Mouse (Mus musculus) midbrain, postnatal 0 days (tissue): ENCODE results near the gene Tom1l1. TPM values are rescaled to one million over a fixed set of nuclear protein-coding genes. Genes with fewer than 3 reads are reported as not detected.

Source experiments
- ATAC-seq: fragments of 200-750 bp; cut with Nextera tagmentation; 2 replicates; pipeline ENCODE4 v1.8.0; 2017; ENCODE audit warnings: moderate number of reproducible peaks, mild to moderate bottlenecking, moderate TSS enrichment, moderate library complexity; ENCODE audit not compliant: low FRiP score
- DNase-seq: peaks from one replicate; pipeline ENCODE4 v3.0.0-alpha.2; 2015; ENCODE audit warnings: low spot score
- H3K27ac ChIP-seq: fragments of 300-500 bp; sonication (generic); 2 replicates; pipeline ENCODE4 v1.5.1; 2014; ENCODE audit warnings: low read depth, mild to moderate bottlenecking, low read length, mixed read lengths
- H3K27me3 ChIP-seq: fragments of 300-500 bp; sonication (generic); 2 replicates; pipeline ENCODE4 v1.6.1; 2014; ENCODE audit warnings: low read length, control low read depth, mixed read lengths; ENCODE audit not compliant: insufficient read depth
- H3K36me3 ChIP-seq: fragments of 300-500 bp; sonication (generic); 2 replicates; pipeline ENCODE4 v1.6.1; 2014; ENCODE audit warnings: low read length, control low read depth, mixed read lengths; ENCODE audit not compliant: insufficient read depth
- H3K4me1 ChIP-seq: fragments of 300-500 bp; sonication (generic); 2 replicates; pipeline ENCODE4 v1.6.1; 2014; ENCODE audit warnings: mild to moderate bottlenecking, control low read depth, antibody characterized with exemption, low read length, mixed read lengths; ENCODE audit not compliant: insufficient read depth
- H3K4me2 ChIP-seq: fragments of 300-500 bp; sonication (generic); 2 replicates; pipeline ENCODE4 v1.6.1; 2014; ENCODE audit warnings: low read depth, mild to moderate bottlenecking, low read length, mixed read lengths; ENCODE audit not compliant: poor library complexity, severe bottlenecking
- H3K4me3 ChIP-seq: fragments of 300-500 bp; sonication (generic); 2 replicates; pipeline ENCODE4 v1.5.1; 2014; ENCODE audit warnings: low read depth, mild to moderate bottlenecking, low read length, moderate library complexity
- H3K9ac ChIP-seq: fragments of 300-500 bp; sonication (generic); replicated peaks from 2 replicates; pipeline ENCODE4 v1.6.1; 2014; ENCODE audit warnings: mild to moderate bottlenecking, low read length, moderate library complexity, mixed read lengths; ENCODE audit not compliant: poor library complexity, severe bottlenecking
- H3K9me3 ChIP-seq: fragments of 300-500 bp; sonication (generic); 2 replicates; pipeline ENCODE4 v1.6.1; 2016; ENCODE audit warnings: low read length, control low read depth
- CTCF ChIP-seq: IDR thresholded peaks from 2 replicates; pipeline ENCODE4 v1.5.1; 2016; ENCODE audit warnings: antibody characterized with exemption, mild to moderate bottlenecking
- WGBS: fragments of 180-500 bp; shearing (Covaris S2); extraction: QIAGEN DNeasy Blood & Tissue Kit; methylation state at CpG from one replicate; pipeline ENCODE4 v1.1.7; 2014; 5-methylcytosine and 5-hydroxymethylcytosine counted together
- polyA plus RNA-seq: library from polyadenylated mRNA; unstranded; fragments of >200 nt; fragmentation: Nextera tagmentation; extraction: Ambion mirVana; gene quantifications from 2 replicates; pipeline ENCODE4 v1.2.1, GENCODE M21; 2015
- total RNA-seq: library from RNA; depleted of rRNA; stranded (reverse); fragments of >200 nt; gene quantifications from 2 replicates; pipeline ENCODE4 v1.2.3, GENCODE M21; 2014

The Tom1l1 gene
- total and polyA plus RNA-seq, 2 experiments from 2014 or later, result 12.6 to 19.6 TPM

DNA sequence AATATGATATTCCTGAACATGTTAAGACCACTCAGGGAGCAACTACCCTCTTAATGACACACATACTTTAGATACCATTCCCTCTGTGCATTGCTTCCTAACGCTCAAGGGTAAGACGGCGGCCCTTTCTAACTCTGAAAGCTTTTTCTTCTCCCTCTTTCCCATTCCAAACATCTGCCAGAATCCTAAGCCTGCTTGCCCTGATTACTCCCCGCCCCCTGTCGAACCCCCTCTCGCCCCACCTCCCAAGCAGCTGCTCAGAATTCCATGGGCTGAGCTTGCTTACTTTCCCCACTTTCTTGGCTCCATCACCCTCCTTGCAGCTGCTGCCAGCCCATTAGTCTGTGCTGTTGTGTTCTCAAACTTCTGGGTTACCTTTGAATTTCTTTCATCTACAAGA, 23.0 kb downstream of the Tom1l1 start:
- Histone ChIP-seq H3K9me3 (no peaks in the 10 kb centered on the region), H3K9ac (no peak overlapping the region), H3K27ac (no peak overlapping the region), H3K27me3 (no peaks in the 10 kb centered on the region), H3K36me3 (no peaks in the 10 kb centered on the region), H3K4me2 (no peak overlapping the region), H3K4me3 (no peak overlapping the region), H3K4me1 (0 out of 2 replicates have a peak, but pooled peaks cover 2% of the 10 kb centered on the region)
- ATAC-seq (no peak), DNase-seq (peak; percentile 59)
- TF ChIP-seq CTCF, result no peak
- 13% methylated on average over 6 of the region's 6 CpGs for WGBS

DNA sequence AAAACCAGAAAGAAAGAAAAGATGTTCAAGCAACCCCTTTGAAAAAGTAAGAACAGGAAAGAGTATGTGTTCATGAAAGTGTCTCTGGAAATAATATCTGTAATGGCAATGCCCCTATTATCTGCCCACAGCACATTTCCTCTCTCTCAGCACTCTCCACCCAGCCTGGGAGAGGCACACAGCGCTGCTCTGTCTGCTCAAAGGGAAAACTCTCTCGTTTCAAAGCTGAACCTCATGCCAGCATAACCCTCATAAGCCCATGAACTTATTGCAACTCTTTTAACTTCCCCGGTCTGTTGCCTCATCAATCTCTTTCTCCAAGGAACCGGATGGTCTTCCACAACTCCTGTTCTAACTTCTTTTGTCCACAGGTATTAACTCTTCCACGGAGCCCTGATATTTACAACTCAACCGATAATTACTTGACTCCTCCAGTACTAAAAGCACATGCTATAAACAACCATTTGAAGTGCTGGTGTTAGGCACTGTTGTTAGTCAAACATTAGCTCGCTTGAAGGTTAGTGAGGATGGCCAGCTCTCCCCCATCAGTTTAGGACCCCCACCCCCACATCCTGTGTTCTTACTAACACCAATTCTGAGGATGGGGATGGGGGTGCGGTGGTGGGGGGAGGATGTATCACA, 23.7 kb downstream of the Tom1l1 start:
- 33% methylated on average over 8 of the region's 8 CpGs for WGBS

DNA sequence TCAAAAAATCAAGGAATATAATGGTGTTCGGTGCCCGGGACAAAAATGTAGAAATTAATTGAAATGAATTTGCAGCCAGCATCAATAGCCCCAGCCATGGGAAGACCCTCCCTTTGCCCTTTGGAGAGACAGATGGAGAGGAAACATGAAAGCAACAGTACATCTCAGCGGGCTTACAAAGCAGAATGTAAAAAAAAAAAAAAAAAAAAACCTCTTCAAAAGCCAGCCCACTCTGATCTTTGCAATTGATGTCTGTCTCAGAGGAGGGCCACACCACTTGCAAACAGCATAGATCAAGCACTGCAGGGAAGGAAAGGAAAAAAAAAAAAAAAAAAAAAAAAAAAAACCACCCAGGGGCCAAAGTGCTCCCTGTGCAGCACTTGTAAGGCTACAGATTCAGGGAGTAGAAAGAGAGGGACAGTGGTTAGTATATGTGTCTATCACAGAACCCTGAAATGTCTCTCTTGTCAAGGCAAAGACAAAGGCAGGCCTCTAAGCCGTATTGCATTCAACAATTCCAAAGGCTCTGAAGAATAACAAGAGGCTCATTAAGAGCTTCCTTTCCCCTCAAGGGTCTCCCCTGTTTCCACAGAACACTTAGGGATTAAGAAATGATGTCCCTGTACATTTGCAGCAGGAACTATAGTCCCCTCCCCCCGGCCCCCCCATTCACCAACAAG, 24.4 kb downstream of the Tom1l1 start:
- no peak overlapping the region for H3K4me3 ChIP-seq
- no peak overlapping the region for H3K9ac ChIP-seq
- H3K9me3 ChIP-seq, result no peaks in the 10 kb centered on the region
- 0 out of 2 replicates have a peak, but pooled peaks cover 2% of the 10 kb centered on the region for H3K4me1 ChIP-seq
- ATAC-seq (0 out of 2 replicates have a peak, but pooled peaks have one; percentile 41), DNase-seq (no peak)
- WGBS, result 21% methylated on average over 5 of the region's 5 CpGs
- no peaks in the 10 kb centered on the region for H3K36me3 ChIP-seq
- no peak for TF ChIP-seq CTCF
- H3K27ac ChIP-seq, result 0 out of 2 replicates have a peak overlapping the region, but pooled peaks have one; percentile 38
- H3K4me2 ChIP-seq, result no peak overlapping the region
- H3K27me3 ChIP-seq, result no peaks in the 10 kb centered on the region

More for the DNA sequence above, 23.7 kb downstream of the Tom1l1 start:
- Histone ChIP-seq H3K9me3 (no peaks in the 10 kb centered on the region), H3K36me3 (no peaks in the 10 kb centered on the region), H3K27me3 (no peaks in the 10 kb centered on the region), H3K4me2 (no peak overlapping the region), H3K4me1 (0 out of 2 replicates have a peak, but pooled peaks cover 2% of the 10 kb centered on the region), H3K27ac (peak overlapping the region; percentile 38; the same call in 1 of the 2 replicates), H3K4me3 (no peak overlapping the region), H3K9ac (no peak overlapping the region)
- no peak for TF ChIP-seq CTCF
- ATAC-seq (no peak), DNase-seq (no peak)

DNA sequence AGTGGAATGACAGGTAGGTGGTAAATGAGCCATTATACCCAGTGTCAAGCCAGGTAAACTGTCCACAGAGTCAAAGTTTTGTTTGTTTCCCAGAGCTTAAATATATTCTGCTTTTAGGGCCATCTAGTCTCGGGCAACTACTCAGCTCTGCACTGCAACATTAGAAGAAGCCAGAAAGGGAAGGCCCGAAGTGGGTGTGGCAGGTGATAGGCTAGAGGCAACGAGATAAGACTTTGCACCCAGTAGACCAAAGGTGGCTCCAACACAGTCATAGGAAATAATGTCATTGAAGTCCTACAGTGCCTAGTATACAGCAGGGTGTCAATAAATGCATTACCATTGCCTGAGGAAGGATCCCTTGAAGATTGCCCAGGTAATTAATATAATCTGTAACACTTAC, 25.1 kb downstream of the Tom1l1 start:
- H3K27me3 ChIP-seq, result no peaks in the 10 kb centered on the region
- H3K36me3 ChIP-seq, result no peaks in the 10 kb centered on the region
- H3K27ac ChIP-seq, result no peak overlapping the region
- WGBS, result 78% methylated on average over 3 of the region's 3 CpGs
- no peak overlapping the region for H3K4me3 ChIP-seq
- no peak overlapping the region for H3K9ac ChIP-seq
- TF ChIP-seq CTCF, result no peak
- no peak for ATAC-seq
- H3K4me1 ChIP-seq, result 0 out of 2 replicates have a peak, but pooled peaks cover 2% of the 10 kb centered on the region
- DNase-seq, result no peak
- no peaks in the 10 kb centered on the region for H3K9me3 ChIP-seq
- no peak overlapping the region for H3K4me2 ChIP-seq

DNA sequence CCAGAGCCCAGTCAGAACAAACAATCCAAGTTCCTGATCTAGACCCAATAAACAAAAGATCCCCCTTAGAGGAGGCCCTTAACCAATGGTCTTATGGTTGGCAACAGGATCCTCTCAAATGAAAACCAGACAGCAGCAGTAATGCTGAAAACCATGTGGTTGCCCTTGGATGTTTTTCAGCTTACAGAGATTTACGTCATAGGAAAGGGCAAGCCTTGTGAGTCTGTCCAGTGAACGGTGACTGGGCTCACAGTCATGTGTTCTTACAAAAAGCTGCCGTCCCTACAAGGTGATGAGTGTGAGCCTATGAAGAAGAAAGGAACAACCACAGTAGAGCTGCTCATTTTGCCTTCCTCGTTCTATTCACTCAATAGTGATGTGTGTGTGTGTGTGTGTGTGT, 27.5 kb downstream of the Tom1l1 start:
- no peak overlapping the region for H3K4me2 ChIP-seq
- H3K36me3 ChIP-seq, result peaks cover 8% of the 10 kb centered on the region
- H3K9me3 ChIP-seq, result no peaks in the 10 kb centered on the region
- no peak overlapping the region for H3K27ac ChIP-seq
- H3K4me1 ChIP-seq, result 0 out of 2 replicates have a peak, but pooled peaks cover 2% of the 10 kb centered on the region
- H3K4me3 ChIP-seq, result no peak overlapping the region
- H3K9ac ChIP-seq, result no peak overlapping the region
- WGBS, result 82% methylated on average over 4 of the region's 4 CpGs
- DNase-seq (no peak), ATAC-seq (no peak)
- TF ChIP-seq CTCF, result no peak
- H3K27me3 ChIP-seq, result no peaks in the 10 kb centered on the region

DNA sequence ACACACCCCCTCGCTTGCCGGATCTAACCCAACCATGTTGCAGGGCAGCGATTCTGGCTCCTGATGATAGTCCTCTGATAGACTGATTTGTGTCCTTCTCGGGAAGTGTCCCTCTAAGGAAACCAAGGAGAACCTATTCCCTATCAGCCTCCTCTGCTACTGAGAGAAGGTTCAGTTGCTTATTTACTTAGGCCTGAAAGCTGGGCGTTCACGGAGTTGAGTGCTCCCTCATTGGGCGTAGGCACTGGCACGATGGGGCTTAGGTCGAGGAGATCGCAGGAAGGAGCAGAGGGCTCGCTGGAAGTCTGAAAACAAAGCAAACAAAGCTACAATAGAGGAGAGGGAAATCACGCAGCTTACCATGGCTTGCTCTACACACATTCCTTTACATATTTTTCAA, 30.6 kb downstream of the Tom1l1 start:
- ATAC-seq, result no peak
- no peak overlapping the region for H3K27ac ChIP-seq
- no peaks in the 10 kb centered on the region for H3K4me1 ChIP-seq
- H3K4me2 ChIP-seq, result no peak overlapping the region
- no peak overlapping the region for H3K9ac ChIP-seq
- DNase-seq, result no peak
- no peak for TF ChIP-seq CTCF
- 90% methylated on average over 12 of the region's 12 CpGs for WGBS
- H3K27me3 ChIP-seq, result no peaks in the 10 kb centered on the region
- H3K36me3 ChIP-seq, result peaks cover 13% of the 10 kb centered on the region
- H3K9me3 ChIP-seq, result no peaks in the 10 kb centered on the region
- no peak overlapping the region for H3K4me3 ChIP-seq
